In genomic region chr14:79290683-79291425, GRCm38 (mm10) we compare ENCODE assay signal across 10 mouse cellular contexts. TPM values are rescaled to one million over a fixed set of nuclear protein-coding genes. Genes with fewer than 3 reads are reported as not detected.
DNase-seq lines count a peak whose midpoint lies in the region; ATAC-seq and TF ChIP-seq lines count a peak whose summit lies in the region.
"Had no signal": no experiment of that assay in that cellular context is flagged by ENCODE, and none has a peak within 500 bp of the region (broad histone marks: within the 10 kb centered on the region; RNA-seq: fewer than 3 reads in every experiment).

No protein-coding gene starts in this region.

- TF ChIP-seq CTCF in liver, embryonic 14.5 days (IDR thresholded peaks at IDR 0.05; ENCODE audit: low read depth): no peak
- TF ChIP-seq CTCF in stomach, postnatal 0 days (IDR thresholded peaks at IDR 0.05; ENCODE audit: low read depth): no peak

- no peaks in the 10 kb centered on the region for H3K27me3 ChIP-seq in liver, embryonic 14.5 days (ENCODE audit: control insufficient read depth, insufficient read depth, low read length)
- H3K27me3 ChIP-seq in stomach, postnatal 0 days (ENCODE audit: control insufficient read depth, insufficient read depth, low read length): no peaks in the 10 kb centered on the region

- H3K27ac ChIP-seq in liver, embryonic 14.5 days: peak overlapping the region; percentile 32; the same call in 1 of the 2 replicates
- H3K27ac ChIP-seq in stomach, postnatal 0 days (replicated peaks): peak overlapping the region; percentile 13; the same call in 1 of the 2 replicates

- no peak for ATAC-seq in CD4-positive, CD25-positive, alpha-beta regulatory T cell, adult 4 months
- no peak for ATAC-seq in liver, embryonic 14.5 days (ENCODE audit: insufficient read depth)
- ATAC-seq in stomach, postnatal 0 days (ENCODE audit: low FRiP score, low TSS enrichment): peak; percentile 53; the same call in 1 of the 2 replicates

- peak; percentile 33 for DNase-seq in CD4-positive, CD25-positive, alpha-beta regulatory T cell, adult 2 months (ENCODE audit: low read depth, low spot score)
- DNase-seq in retina, postnatal 1 day: peak; percentile 61
- DNase-seq in retina, embryonic 14.5 days (ENCODE audit: low spot score): no peak
- DNase-seq in liver, embryonic 14.5 days (ENCODE audit: low read depth in 3 of 3, low spot score in 3 of 3): no peak
- no peak for DNase-seq in stomach, postnatal 0 days (ENCODE audit: low spot score)
- DNase-seq in adrenal gland, postnatal 36 days: no peak
- DNase-seq in cerebellum, postnatal 14 days: no peak
- DNase-seq: lung, postnatal 10 days had no signal

- H3K36me3 ChIP-seq in liver, embryonic 14.5 days (replicated peaks; ENCODE audit: control insufficient read depth, insufficient read depth, low read depth): peaks cover 69% of the 10 kb centered on the region
- no peaks in the 10 kb centered on the region for H3K36me3 ChIP-seq in stomach, postnatal 0 days (ENCODE audit: control insufficient read depth, insufficient read depth, low read length)

- no peak overlapping the region for H3K4me2 ChIP-seq in liver, embryonic 14.5 days (ENCODE audit: low read depth)
- no peak overlapping the region for H3K4me2 ChIP-seq in stomach, postnatal 0 days (replicated peaks; ENCODE audit: low read depth)

- no peak overlapping the region for H3K4me3 ChIP-seq in liver, embryonic 14.5 days (ENCODE audit: insufficient read depth in 1 of 2, low read depth in 2 of 2, low read length in 2 of 2)
- H3K4me3 ChIP-seq in stomach, postnatal 0 days (ENCODE audit: low read depth, low read length): no peak overlapping the region

- 62% methylated on average over 15 of the region's 15 CpGs for WGBS in liver, embryonic 14.5 days (ENCODE audit: insufficient replicate concordance)
- 42% methylated on average over 15 of the region's 15 CpGs for WGBS in stomach, postnatal 0 days

- H3K4me1 ChIP-seq in liver, embryonic 14.5 days (replicated peaks; ENCODE audit: control insufficient read depth in 2 of 2, insufficient read depth in 2 of 2, low read length in 1 of 2): peaks cover 42 to 52% of the 10 kb centered on the region in 2 experiments
- no peaks in the 10 kb centered on the region; the same call in 1 of the 2 replicates for H3K4me1 ChIP-seq in stomach, postnatal 0 days (replicated peaks; ENCODE audit: control insufficient read depth, insufficient read depth)

- H3K9me3 ChIP-seq in liver, embryonic 14.5 days (ENCODE audit: control insufficient read depth, low read length): no peaks in the 10 kb centered on the region
- no peaks in the 10 kb centered on the region for H3K9me3 ChIP-seq in stomach, postnatal 0 days (ENCODE audit: control insufficient read depth, low read length)

- no peak for TF ChIP-seq EP300 in liver, embryonic 14.5 days (IDR thresholded peaks at IDR 0.05; ENCODE audit: low read depth)
- no peak for TF ChIP-seq EP300 in stomach, postnatal 0 days (optimal IDR thresholded peaks at IDR 0.05)

- no peak overlapping the region; the same call in 1 of the 2 replicates for H3K9ac ChIP-seq in liver, embryonic 14.5 days (replicated peaks)
- no peak overlapping the region for H3K9ac ChIP-seq in stomach, postnatal 0 days (ENCODE audit: low read length)

RNA-seq across cellular contexts. Expression of gene Rgcc, which starts 10.6 kb away (rescaled TPM):
- polyA plus RNA-seq in CD4-positive, CD25-positive, alpha-beta regulatory T cell, adult 4 months (2017; shearing (Covaris generic)): 10 to 100 TPM; 20.3 to 29.3 TPM
- polyA plus RNA-seq in liver, embryonic 14.5 days (2012; rRNA removed): 226 and 293 TPM in 2 replicates
- 357 and 375 TPM in 2 replicates for polyA plus RNA-seq in liver, embryonic 14.5 days (2014; fragmentation: Nextera tagmentation; extraction: Ambion mirVana)
- 40.0 and 45.4 TPM in 2 replicates for polyA plus RNA-seq in stomach, postnatal 0 days (2015; fragmentation: Nextera tagmentation; extraction: Ambion mirVana)
- total RNA-seq in adrenal gland, postnatal 36 days (2021): 100 to 1,000 TPM; 122 to 238 TPM

RNA-seq across cellular contexts. Expression of gene Zfp957, which starts 43.7 kb away (rescaled TPM):
- not detected for polyA plus RNA-seq in CD4-positive, CD25-positive, alpha-beta regulatory T cell, adult 4 months (2017; shearing (Covaris generic))
- not detected in 2 replicates for polyA plus RNA-seq in liver, embryonic 14.5 days (2012; rRNA removed)
- polyA plus RNA-seq in liver, embryonic 14.5 days (2014; fragmentation: Nextera tagmentation; extraction: Ambion mirVana): not detected in 2 replicates
- not detected in 2 replicates for polyA plus RNA-seq in stomach, postnatal 0 days (2015; fragmentation: Nextera tagmentation; extraction: Ambion mirVana)
- total RNA-seq in adrenal gland, postnatal 36 days (2021): not detected
- polyA plus RNA-seq: gonadal fat pad, adult 2 months had no signal

Comparison
In these comparisons a context has a peak if more than half of its experiments do, and no peak if none do; other contexts are left out.
1. DNase-seq: peak in CD4-positive, CD25-positive, alpha-beta regulatory T cell, adult 2 months (single experiment) and retina, postnatal 1 day (single experiment); none in retina, embryonic 14.5 days (single experiment), liver, embryonic 14.5 days (0 of 3), stomach, postnatal 0 days (single experiment), adrenal gland, postnatal 36 days (0 of 2) and cerebellum, postnatal 14 days (0 of 2).